Mouse (Mus musculus): ENCODE data around the gene Cd6. TPM values are rescaled to one million over a fixed set of nuclear protein-coding genes. Genes with fewer than 3 reads are reported as not detected.

Gene Cd6
- polyA plus RNA-seq, 1 experiment from 2014 or later, result not detected

DNA sequence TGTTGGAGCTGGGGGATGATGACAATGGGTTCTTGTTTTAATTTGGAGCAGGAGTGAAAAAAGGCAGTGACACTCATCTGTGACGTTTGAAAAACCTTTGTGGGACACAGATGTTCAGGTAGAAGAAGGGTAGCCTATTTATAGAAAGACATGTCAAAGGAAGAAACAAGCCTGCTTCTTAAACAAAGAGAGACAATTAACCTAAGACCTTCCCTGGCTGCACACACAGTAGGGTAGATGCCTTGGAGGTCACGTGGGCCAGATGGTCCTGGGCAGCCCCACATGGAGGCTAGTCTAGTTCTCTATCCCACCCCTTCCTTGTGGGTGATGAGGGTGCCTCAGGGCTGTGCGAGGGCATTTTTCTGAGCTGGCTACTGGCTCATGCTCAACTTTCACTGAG, 45.8 kb downstream of the Cd6 start:
- WGBS, result 48% methylated on average over 3 of the region's 3 CpGs
- no peak overlapping the region for H3K27ac ChIP-seq
- 0 out of 2 replicates have a peak, but pooled peaks cover 6% of the 10 kb centered on the region for H3K27me3 ChIP-seq (ENCODE audit: low read depth, poor library complexity, severe bottlenecking)
- no peaks in the 10 kb centered on the region for H3K36me3 ChIP-seq
- H3K4me1 ChIP-seq, result peaks cover 13% of the 10 kb centered on the region
- no peaks in the 10 kb centered on the region for H3K9me3 ChIP-seq (replicated peaks)
- H3K4me3 ChIP-seq, result no peak overlapping the region
- no peak for DNase-seq (ENCODE audit: low spot score)

DNA sequence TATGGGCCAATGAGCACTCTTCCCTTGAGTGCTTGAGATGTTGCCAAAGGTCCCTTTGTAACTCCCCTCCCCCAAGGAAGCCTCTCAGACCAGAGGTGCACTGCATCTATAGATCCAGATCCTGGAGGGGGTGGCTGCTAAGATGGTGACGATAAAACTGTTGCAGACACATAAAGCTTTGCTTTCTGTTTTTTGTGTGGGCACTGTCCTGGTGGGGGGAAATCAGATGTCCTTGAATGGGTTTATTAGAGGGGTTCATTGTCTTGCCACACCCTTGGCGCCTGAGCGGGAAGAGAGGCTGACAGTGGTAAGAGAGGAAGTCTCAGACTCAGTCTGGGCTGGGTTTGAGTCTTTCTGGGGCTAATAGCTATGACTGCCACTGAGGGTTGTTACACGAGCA, 46.7 kb downstream of the Cd6 start:
- Histone ChIP-seq H3K36me3 (no peaks in the 10 kb centered on the region), H3K27me3 (ENCODE audit: low read depth, poor library complexity, severe bottlenecking) (0 out of 2 replicates have a peak, but pooled peaks cover under 1% of the 10 kb centered on the region), H3K9me3 (replicated peaks) (no peaks in the 10 kb centered on the region), H3K4me1 (peaks cover 13% of the 10 kb centered on the region), H3K4me3 (no peak overlapping the region), H3K27ac (no peak overlapping the region)
- WGBS, result 83% methylated on average over 4 of the region's 4 CpGs
- no peak for DNase-seq (ENCODE audit: low spot score)

DNA sequence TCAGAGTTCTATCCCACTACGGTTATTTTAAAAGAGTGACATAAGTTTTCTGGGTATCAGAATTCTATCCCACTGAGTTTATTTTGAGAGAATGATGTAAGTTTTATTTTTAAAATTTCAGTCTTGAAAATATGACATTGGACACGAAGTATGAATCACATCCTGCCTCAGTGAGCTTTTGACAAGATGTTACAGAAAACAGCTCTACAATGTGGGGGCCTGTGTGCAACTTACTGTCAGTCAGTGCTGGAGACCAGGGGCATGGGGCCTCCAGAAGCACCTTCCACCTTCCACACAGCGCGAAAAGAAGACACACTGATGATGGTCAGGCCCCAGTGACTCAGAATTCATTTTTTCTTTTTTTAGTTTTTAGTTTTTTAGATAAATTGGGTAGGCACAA, 48.2 kb downstream of the Cd6 start:
- no peak overlapping the region for H3K27ac ChIP-seq
- H3K4me3 ChIP-seq, result no peak overlapping the region
- H3K9me3 ChIP-seq (replicated peaks), result no peaks in the 10 kb centered on the region
- WGBS, result 86% methylated on average over 4 of the region's 4 CpGs
- no peaks in the 10 kb centered on the region for H3K36me3 ChIP-seq
- no peak for DNase-seq (ENCODE audit: low spot score)
- H3K4me1 ChIP-seq, result peaks cover 13% of the 10 kb centered on the region
- no peaks in the 10 kb centered on the region for H3K27me3 ChIP-seq (ENCODE audit: low read depth, poor library complexity, severe bottlenecking)

DNA sequence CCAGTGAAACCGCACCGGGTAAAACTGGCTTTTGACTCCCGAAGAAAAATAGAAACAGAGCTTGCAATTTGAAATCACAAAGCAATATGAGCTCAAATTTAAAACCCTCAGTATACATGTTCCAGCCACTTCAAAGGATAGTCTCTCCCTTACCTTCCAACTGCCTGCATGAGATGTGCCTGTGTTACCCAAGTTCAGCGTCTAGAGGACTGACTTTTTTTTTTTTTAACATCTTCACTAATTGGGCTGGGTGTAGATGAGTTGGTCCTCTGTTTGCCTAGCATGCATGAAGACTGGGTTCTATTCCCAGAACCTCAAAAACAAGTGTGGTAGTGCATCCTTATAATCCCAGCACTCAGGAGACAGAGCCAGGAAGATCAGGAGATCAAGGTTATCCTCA, 53.0 kb downstream of the Cd6 start:
- no peak overlapping the region for H3K4me3 ChIP-seq
- 93% methylated on average over 4 of the region's 4 CpGs for WGBS
- H3K9me3 ChIP-seq (replicated peaks), result no peaks in the 10 kb centered on the region
- H3K36me3 ChIP-seq, result no peaks in the 10 kb centered on the region
- H3K27ac ChIP-seq, result no peak overlapping the region
- H3K27me3 ChIP-seq (ENCODE audit: low read depth, poor library complexity, severe bottlenecking), result no peaks in the 10 kb centered on the region
- no peaks in the 10 kb centered on the region for H3K4me1 ChIP-seq
- no peak for DNase-seq (ENCODE audit: low spot score)

DNA sequence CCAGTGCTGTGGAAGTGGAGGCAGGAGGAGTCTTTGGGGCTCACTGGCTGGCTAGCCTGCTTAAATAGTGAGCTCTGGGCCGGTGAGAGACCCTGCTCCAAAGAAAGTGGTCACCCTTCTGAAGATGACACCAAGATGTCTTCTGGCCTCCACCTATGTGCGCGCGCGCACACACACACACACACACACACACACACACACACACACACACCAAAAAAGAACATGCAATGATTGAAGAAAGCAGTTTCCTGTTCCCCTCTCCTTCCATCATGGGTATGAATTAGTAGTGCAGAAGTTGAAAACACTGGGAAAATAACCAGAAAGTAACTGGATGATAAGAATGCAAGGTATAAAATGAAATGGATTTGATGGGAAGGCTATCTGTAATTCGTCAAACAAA, 55.7 kb downstream of the Cd6 start:
- Histone ChIP-seq H3K27me3 (ENCODE audit: low read depth, poor library complexity, severe bottlenecking) (no peaks in the 10 kb centered on the region), H3K36me3 (no peaks in the 10 kb centered on the region), H3K4me1 (peaks cover 11% of the 10 kb centered on the region), H3K27ac (no peak overlapping the region), H3K9me3 (replicated peaks) (no peaks in the 10 kb centered on the region), H3K4me3 (no peak overlapping the region)
- 94% methylated on average over 6 of the region's 6 CpGs for WGBS
- no peak for DNase-seq (ENCODE audit: low spot score)

DNA sequence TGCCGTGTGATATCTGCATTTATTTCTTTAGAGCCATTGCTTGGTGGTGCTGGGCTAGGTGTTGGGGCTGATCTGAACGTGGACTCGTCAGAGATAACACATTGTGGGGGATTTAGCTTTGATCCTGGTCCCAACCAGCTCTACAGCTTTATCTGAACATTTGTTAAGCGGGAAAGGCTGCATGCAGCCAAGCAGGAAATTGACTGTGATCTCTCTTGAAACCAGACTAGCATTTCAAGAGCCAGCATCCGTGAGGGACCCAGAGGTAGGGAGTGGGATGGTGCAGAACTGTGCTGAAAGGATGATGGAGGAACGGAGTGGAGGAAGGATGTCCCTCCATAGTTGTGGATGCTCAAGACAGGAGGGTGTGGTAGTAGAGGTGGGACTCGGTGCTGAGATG, 56.5 kb downstream of the Cd6 start:
- no peak for DNase-seq (ENCODE audit: low spot score)
- Histone ChIP-seq H3K4me3 (no peak overlapping the region), H3K36me3 (no peaks in the 10 kb centered on the region), H3K27ac (no peak overlapping the region), H3K9me3 (replicated peaks) (no peaks in the 10 kb centered on the region), H3K4me1 (peaks cover 15% of the 10 kb centered on the region), H3K27me3 (ENCODE audit: low read depth, poor library complexity, severe bottlenecking) (no peaks in the 10 kb centered on the region)
- WGBS, result 77% methylated on average over 7 of the region's 7 CpGs

DNA sequence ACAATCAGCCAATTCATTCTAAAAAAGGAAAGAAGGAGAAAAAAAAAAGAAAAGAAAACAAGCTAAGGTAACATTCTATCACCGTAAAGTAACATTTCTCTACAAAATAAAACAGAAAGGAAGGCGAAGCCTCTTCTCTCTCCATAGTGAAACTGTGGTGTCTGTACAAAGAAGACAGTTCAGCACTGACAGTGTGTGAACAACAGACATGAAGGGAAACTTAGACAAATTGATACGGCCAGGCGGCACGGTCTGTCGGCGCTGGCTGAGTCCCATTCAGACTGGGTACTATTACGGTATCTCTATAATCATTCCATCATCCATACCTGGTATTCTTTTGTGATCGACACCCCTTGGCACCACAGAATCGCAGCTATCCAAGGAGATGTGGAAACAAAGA, 57.0 kb downstream of the Cd6 start:
- Histone ChIP-seq H3K4me1 (peaks cover 15% of the 10 kb centered on the region), H3K36me3 (no peaks in the 10 kb centered on the region), H3K9me3 (replicated peaks) (no peaks in the 10 kb centered on the region), H3K4me3 (no peak overlapping the region), H3K27ac (no peak overlapping the region), H3K27me3 (ENCODE audit: low read depth, poor library complexity, severe bottlenecking) (no peaks in the 10 kb centered on the region)
- 95% methylated on average over 10 of the region's 10 CpGs for WGBS
- DNase-seq (ENCODE audit: low spot score), result no peak

DNA sequence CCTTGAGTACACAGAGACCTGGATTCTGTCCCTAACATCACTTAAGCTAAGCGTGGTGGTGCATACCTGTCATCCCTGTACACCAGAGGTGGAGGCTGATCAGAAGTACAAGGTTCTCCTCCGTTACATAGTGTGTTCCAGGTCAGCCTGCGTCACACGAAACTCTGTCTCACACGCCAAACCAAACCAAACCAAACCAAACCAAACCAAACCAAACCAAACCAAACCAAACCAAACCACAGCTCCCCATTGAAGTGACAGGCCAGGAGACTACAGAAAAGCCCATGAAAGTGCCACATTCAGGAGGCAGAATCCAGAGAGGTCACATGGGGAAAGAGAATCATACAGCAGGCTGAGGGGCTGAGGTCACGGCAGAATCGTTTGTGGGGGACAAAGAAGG, 57.9 kb downstream of the Cd6 start:
- no peak overlapping the region for H3K27ac ChIP-seq
- peaks cover 15% of the 10 kb centered on the region for H3K4me1 ChIP-seq
- 85% methylated on average over 7 of the region's 7 CpGs for WGBS

DNA sequence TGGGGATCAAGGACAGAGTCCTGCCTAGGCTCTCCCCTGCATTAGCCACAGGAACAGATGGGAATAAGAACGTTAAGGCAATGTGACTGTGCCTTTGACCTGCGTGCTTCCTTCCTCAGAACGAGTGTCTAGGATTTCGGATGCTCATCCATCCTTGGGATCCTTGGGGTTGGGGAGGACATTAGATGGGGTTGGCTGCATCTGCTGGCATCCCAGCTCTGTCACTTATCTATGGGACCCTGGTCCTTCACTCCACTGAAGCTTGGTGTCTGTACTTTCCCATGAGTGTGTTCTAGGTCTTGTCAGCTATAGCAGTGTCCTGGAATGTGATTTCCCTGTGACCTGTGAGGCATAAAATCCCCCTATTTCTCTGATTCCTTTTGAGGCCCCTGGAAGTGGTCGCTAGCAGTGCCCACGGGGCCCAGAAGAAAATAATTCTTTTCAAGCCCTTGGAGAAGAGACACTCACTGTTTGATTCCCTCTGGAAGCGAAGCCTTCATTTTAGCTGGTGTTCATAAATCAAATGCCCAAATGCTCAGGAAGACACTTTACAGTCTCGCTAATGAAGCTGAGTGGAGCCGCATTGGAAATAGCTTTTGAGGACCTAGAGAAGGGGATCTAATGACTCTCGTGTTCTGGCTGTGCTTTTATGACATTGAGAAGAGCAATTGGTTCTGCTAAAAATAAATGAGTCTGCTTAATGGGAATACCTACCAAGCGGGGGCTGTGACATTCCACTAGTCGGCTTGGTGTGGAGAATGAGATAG, 60.2 kb downstream of the Cd6 start:
- Histone ChIP-seq H3K4me1 (peaks cover 15% of the 10 kb centered on the region), H3K4me3 (no peak overlapping the region), H3K36me3 (no peaks in the 10 kb centered on the region), H3K27ac (no peak overlapping the region), H3K27me3 (ENCODE audit: low read depth, poor library complexity, severe bottlenecking) (no peaks in the 10 kb centered on the region), H3K9me3 (replicated peaks) (no peaks in the 10 kb centered on the region)
- DNase-seq (ENCODE audit: low spot score), result no peak
- WGBS, result 50% methylated on average over 12 of the region's 12 CpGs

More for the DNA sequence above, 57.9 kb downstream of the Cd6 start:
- Histone ChIP-seq H3K4me3 (no peak overlapping the region), H3K36me3 (no peaks in the 10 kb centered on the region), H3K27me3 (ENCODE audit: low read depth, poor library complexity, severe bottlenecking) (no peaks in the 10 kb centered on the region), H3K9me3 (replicated peaks) (no peaks in the 10 kb centered on the region)
- DNase-seq (ENCODE audit: low spot score), result no peak

DNA sequence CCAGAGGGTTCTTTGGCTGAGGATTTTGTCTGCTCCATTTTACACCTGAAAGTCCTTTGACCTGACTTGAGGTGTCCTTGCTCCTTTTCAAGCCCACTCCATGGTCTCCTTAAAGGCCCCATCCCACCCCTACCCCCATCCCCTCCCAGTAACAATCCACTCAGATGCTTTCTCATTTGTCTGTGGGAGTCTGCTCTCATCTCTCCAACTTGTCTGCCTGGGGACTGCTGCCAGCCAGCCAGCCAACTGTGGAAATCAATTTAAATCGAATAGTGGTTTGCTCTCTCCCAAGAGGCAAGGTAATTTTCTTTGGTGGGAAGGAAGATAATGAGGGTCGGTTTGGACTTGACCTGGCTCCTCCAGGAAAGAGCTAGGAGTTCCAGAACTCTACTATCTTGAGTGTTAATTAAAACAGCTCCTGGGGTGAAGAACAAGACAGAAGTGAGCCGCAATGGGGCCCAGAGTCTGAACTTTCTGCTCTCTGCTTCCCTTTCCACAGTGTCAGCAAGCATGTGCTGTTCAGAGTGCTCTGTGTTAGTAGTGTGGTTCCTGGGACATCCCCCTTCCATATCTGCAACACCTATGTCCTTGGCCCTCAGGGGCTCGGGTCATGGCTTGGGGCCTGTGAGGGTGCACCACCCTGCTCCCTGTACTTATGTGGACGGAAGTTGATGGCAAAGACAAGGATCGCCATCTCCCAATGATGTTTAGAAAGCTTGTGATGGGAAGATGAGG, 61.0 kb downstream of the Cd6 start:
- 75% methylated on average over 6 of the region's 6 CpGs for WGBS
- Histone ChIP-seq H3K4me1 (peaks cover 15% of the 10 kb centered on the region), H3K4me3 (no peak overlapping the region), H3K9me3 (replicated peaks) (no peaks in the 10 kb centered on the region), H3K27ac (no peak overlapping the region), H3K36me3 (no peaks in the 10 kb centered on the region), H3K27me3 (ENCODE audit: low read depth, poor library complexity, severe bottlenecking) (no peaks in the 10 kb centered on the region)
- no peak for DNase-seq (ENCODE audit: low spot score)

DNA sequence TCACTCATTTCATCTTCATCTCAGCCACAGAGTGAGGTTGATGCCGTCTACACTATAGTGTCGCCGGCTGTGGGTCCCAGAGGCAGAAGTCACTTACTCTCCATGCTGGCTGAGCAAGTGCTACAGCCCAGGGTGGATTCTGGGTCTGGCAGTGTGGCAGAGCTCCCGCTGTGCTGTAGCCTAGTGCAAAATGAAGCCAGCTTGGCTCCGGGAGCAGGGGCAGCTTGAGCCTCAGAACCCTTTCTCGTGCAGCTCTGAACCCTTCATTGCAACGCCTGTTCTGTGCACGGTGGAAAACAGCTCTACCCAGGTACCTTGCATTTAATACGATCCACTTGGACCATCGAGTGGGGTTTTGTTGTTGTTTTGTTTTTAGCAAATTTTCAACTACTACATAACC, 62.2 kb downstream of the Cd6 start:
- WGBS, result 91% methylated on average over 10 of the region's 10 CpGs
- no peaks in the 10 kb centered on the region for H3K9me3 ChIP-seq (replicated peaks)
- no peak for DNase-seq (ENCODE audit: low spot score)

DNA sequence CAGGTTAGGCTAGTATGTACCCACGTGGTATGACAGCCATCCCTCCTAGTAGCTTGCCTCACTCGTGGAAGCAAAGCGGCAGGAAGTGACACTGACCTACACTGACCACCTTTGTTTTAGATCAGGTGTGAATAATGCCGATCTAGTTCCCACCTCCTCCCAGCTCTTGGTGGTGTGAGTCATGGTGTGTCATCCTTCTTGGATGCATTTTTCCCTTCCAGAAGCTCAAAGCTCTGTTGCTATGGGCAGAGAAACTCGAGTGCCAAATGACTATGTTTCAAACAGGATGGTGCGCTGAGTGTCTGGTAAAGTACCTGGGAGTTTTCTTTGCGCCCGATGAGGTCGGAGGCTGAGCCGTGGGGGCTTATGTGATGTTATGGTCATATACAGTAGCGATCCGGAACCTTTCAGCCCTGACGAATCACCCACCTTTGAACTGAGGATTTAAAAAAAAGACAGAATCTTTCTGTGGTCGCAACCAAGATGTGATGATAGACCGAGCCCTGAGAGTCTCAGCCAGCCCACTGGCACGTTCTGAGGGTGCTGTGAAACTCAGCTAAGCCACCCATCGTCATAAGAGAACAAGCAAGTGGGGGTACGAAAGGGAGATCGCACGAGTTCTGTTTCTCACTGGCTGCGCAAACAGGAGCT, 66.4 kb downstream of the Cd6 start:
- H3K27ac ChIP-seq, result no peak overlapping the region
- H3K27me3 ChIP-seq (ENCODE audit: low read depth, poor library complexity, severe bottlenecking), result no peaks in the 10 kb centered on the region
- 85% methylated on average over 21 of the region's 21 CpGs for WGBS
- no peaks in the 10 kb centered on the region for H3K36me3 ChIP-seq
- H3K9me3 ChIP-seq (replicated peaks), result no peaks in the 10 kb centered on the region
- H3K4me1 ChIP-seq, result no peaks in the 10 kb centered on the region; the same call in 1 of the 2 replicates
- DNase-seq (ENCODE audit: low spot score), result no peak
- H3K4me3 ChIP-seq, result no peak overlapping the region

More for the DNA sequence above, 62.2 kb downstream of the Cd6 start:
- Histone ChIP-seq H3K27me3 (ENCODE audit: low read depth, poor library complexity, severe bottlenecking) (no peaks in the 10 kb centered on the region), H3K4me3 (no peak overlapping the region), H3K4me1 (peaks cover 15% of the 10 kb centered on the region), H3K36me3 (no peaks in the 10 kb centered on the region), H3K27ac (no peak overlapping the region)

DNA sequence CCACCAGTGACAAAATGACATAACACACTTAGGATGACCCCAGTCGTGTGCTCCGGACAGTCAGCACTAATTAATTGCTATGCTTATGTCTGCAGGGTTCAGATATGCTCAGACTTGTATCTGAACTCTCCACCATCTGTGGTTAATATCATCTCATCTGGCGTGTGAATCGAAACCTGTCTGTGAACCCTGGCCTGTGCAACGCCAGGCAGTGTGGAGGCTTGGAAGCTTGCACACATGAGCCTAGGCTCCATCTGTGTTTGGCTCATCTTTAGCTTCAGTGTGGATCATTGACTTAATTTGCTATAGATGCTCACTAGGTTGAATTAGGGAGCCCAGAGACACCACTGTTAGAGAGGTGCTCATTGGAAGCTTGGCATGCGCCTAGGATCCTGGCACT, 67.4 kb downstream of the Cd6 start:
- DNase-seq (ENCODE audit: low spot score), result no peak
- Histone ChIP-seq H3K4me1 (no peaks in the 10 kb centered on the region; the same call in 1 of the 2 replicates), H3K36me3 (no peaks in the 10 kb centered on the region), H3K27ac (no peak overlapping the region), H3K9me3 (replicated peaks) (no peaks in the 10 kb centered on the region), H3K27me3 (ENCODE audit: low read depth, poor library complexity, severe bottlenecking) (no peaks in the 10 kb centered on the region), H3K4me3 (no peak overlapping the region)
- 85% methylated on average over 6 of the region's 6 CpGs for WGBS
